Mouse (Mus musculus) spleen, adult 2 months (tissue): Measurements from ENCODE around the gene Sec14l2.

ENCODE experiments used
- CTCF ChIP-seq: fragments of 200-500 bp; IDR thresholded peaks from 2 replicates; pipeline ENCODE4 v1.5.1; 2011; ENCODE audit warnings: mild to moderate bottlenecking, inconsistent platforms; ENCODE audit not compliant: insufficient read depth, insufficient read length, insufficient replicate concordance; ENCODE audit errors: extremely low read depth
- POLR2A ChIP-seq: fragments of 200-500 bp; IDR thresholded peaks from 2 replicates; pipeline ENCODE4 v1.6.1; 2011; ENCODE audit warnings: low read depth, low read length, inconsistent platforms

DNA sequence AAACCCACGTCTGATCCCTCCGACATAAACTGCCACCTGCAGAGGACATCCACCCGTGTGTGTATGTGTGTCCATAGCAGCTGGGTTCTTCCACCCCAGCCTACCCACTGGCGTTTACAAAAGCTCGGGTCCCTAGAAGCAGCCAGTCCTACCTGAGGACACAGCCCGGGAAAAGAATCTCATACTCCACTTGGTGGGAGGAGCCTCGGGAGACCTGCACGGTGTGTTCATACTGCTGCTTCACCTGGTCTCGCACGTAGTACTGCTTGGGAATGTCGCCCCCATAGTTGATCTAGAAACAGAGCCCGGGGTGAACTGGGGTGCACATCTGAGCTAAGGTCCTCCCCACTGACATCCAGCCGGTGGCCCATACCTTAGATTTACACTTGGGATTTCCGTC, 19.7 kb downstream of the Sec14l2 start:
- TF ChIP-seq CTCF (no peak), POLR2A (no peak)
